Mouse (Mus musculus): ENCODE measurements around the gene 4930404N11Rik.

4930404N11Rik gene

DNA sequence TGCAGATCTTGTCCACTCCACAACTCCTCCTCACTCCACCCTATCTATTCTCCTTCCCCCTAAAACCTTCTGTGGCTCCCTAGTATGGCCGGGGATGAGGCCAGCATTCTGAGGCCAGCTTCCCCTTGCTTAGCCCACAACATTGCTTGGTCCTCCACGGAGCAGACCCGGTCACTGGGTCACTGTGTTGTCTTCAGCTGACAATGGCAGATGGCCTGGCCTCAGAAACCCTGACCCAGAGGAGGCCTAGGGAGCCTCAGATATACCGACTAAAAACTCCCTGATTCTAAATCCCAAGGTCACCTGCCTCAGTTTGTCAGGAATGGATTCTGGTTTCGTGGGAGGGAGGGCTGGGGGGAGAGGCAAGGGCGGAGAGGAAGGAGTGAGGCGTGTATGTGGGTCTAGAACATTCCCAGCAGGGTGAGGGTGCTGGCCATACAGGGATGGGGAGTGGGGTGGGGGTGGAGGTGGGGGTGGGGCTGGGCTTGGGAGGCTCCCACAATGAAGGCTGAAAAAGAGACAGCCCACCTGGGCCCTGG is 36.7 kb upstream of the 4930404N11Rik start:
- ATAC-seq (ENCODE audit: insufficient number of reproducible peaks, low FRiP score, low TSS enrichment), result no peak

- ATAC-seq (ENCODE audit: insufficient number of reproducible peaks, low FRiP score, low TSS enrichment), result no peak
Observed at GRCm38 (mm10) chr10:81401521-81402226, 36.1 kb upstream of the 4930404N11Rik start.

DNA sequence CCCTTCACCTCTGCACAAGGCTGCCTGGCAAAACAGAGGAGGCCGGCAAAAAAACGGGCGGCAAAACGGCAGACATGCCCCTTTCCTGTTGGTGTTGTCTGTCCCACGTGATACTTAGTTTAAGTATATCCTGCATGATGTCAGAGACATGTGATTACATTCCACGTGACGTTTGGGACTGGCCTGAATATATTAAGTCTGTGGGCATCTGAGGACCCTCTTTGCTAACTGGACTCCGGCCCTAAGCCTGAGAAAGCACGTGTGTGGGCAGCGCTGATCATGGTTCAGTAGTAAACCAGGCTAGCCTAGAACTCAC is 35.5 kb upstream of the 4930404N11Rik start:
- no peak for ATAC-seq (ENCODE audit: insufficient number of reproducible peaks, low FRiP score, low TSS enrichment)

DNA sequence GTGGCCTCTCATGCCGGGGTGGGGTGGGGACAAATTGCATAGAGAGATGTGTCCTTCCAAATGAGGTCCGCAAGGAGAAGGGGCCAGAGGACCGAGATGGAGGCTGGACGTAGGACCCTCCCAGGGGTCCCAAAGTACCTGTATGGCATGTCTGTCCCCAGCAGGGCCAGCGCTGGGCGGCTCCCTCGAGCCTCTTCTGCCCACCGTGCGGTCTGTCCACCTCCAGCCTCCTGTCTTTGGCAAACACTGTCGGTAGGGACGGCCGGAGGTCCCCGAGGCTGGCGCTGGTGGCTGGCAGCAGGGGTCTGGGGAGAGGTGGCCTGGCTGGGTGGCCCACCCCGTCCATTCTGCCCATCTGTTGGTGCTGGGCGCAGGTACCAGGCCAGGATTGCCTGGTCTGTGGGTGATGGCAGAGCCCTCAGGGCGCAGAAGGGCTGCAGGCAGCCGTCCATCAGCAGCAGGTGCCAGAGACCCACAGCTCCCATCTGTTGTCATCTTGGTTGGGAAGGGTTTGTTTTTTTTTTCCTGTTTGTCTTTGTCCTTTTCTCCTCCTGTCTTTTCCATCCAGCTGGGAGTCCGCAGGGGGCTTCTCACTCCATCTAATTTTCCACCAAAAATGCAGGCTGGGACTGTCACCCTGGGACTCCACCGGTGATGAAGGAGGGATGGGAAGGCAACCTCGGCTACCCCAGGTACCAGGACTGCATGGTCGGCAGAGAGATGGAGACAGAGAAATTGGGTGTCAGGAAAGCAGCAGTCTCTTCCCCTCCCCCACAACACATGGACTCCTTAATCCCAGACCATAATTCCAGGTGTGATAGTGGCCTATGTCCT is 35.0 kb upstream of the 4930404N11Rik start:
- peak; percentile 57; the same call in 1 of the 2 replicates for ATAC-seq (ENCODE audit: insufficient number of reproducible peaks, low FRiP score, low TSS enrichment)

- ATAC-seq (ENCODE audit: insufficient number of reproducible peaks, low FRiP score, low TSS enrichment), result no peak
Observed at GRCm38 (mm10) chr10:81399798-81400308, 34.2 kb upstream of the 4930404N11Rik start.

DNA sequence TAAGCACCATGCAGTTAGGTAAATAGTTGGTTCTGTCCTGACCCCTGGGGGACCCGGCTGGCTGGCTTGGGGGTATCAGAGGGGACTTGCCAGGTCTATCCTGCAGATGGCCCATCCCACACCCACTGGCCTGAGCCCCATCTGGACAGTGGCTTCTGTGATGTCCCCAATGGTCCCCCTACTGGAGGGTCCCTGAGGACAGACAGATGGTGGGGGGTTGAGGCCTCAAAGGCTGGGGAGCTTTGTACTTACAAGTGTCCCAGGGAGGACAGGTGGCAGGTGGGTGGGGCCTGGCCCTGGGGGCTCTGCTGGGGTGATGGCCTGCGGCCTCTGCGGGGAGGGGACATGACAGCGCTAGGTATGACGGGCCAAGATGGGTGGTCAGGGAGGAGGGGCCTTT is 33.7 kb upstream of the 4930404N11Rik start:
- ATAC-seq (ENCODE audit: insufficient number of reproducible peaks, low FRiP score, low TSS enrichment), result no peak

DNA sequence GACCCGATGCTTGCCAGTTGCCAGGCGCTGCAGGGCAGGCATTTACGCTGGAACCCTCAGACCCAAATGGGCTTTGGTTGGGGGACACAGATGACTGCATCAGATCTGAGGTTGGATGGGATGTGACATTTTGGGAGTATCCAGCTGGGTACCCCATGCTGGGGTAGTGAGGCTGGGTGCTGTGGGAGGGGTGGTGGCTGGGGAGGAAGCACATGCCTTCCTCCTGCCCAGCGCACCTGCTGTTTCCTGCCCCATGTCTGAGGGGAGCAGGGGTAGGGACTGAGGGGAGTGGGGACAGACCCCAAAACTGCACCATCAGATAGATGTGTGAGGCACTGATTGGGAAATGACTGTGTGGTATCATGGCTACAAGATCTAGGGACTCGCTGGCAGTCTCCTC is 31.1 kb upstream of the 4930404N11Rik start:
- no peak for ATAC-seq (ENCODE audit: insufficient number of reproducible peaks, low FRiP score, low TSS enrichment)

GRCm38 (mm10) chr10:81395865-81396264 is 30.2 kb upstream of the 4930404N11Rik start:
- ATAC-seq (ENCODE audit: insufficient number of reproducible peaks, low FRiP score, low TSS enrichment), result no peak

DNA sequence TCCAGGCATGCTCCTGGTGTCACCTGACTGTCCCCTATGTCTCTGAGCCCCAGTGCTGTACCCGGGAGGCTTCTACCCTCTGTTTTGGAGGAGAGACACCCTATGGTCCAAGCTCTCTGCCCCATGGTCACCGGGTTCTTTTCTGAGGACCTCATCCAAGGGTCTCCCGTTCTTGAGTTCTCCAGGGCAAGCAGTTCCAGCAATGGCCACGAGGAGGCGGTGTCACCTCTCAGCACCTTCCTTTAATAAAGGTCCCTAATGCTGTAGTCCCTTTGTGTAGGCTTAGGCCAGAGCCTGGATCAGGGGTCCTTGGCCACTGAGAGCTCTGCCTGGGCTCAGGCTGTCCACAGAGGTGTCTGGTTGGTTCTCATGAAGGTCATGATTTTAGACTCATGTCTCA is 29.5 kb upstream of the 4930404N11Rik start:
- no peak for ATAC-seq (ENCODE audit: insufficient number of reproducible peaks, low FRiP score, low TSS enrichment)

DNA sequence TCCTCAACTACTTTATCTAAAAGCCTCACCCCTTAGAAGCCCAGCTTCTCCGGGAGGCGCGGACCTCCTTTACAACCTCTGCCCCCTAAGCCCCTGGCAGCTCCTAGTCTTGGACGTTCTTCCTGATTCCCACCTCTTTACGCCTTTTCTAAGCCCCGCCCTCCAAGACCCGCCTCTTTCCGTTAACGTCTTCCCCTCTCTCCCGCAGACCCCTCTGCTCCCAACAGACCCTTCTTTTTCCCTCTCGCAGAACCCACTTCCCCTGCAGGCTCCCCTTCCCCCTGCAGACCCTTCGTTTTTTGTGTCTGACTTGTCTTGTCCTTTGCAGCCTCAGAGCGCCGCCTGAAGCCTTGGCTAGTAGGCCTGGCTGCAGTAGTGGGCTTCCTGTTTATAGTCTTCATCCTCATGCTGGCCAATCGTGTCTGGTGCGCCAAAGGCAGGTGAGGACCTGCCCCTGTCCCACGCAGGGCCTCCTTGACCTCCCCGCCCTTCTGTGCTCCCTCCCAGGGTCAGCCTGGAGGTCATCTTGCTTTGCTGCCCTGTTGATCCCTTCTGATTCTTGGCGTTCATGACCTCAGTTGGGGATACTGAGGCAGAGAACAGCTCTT is 27.9 kb upstream of the 4930404N11Rik start:
- no peak for ATAC-seq (ENCODE audit: insufficient number of reproducible peaks, low FRiP score, low TSS enrichment)

DNA sequence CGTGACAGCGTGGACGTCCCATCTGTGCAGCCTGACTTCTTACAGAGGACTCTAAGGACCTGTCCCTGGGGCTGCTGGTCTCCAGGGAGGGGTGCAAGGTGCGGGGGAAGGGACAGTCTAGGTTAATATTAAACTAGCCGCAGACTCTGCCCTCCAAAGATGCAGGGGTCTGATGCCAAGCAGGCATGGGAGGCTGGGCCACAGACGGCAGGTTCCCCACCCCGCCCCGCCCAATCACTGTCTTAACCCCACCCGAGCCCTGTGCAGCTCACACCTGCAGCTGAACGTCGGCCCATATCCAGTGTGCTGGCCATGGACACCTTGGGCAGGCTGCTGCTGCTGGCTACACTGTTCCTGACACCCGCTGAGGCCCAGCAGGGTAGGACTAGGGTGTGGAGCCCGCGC is 27.2 kb upstream of the 4930404N11Rik start, which contains the start of gene Smim24:
Gene Smim24, plus strand, starts transcription at position 271 of the 405 bp plus-strand sequence.
- no peak for ATAC-seq (ENCODE audit: insufficient number of reproducible peaks, low FRiP score, low TSS enrichment)

DNA sequence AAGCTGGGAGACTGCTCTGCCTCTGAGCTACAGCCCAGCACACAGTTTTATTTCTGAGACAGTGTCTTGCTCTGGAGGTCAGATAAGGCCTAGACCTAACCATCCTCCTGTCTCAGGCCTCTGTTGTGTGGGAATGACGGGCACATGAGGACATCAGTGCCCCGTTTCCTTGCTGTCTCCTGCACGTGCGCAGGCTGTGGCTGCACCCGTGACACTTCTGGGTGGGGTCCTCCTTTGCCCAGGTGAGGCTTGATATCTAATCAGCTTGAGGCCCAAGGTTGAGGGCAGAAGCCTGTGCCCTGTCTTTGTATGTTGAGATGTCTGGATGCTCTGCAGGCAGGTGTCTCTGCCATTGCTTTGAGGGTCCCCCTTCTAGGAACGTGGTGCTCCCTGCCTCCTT is 26.7 kb upstream of the 4930404N11Rik start:
- ATAC-seq (ENCODE audit: insufficient number of reproducible peaks, low FRiP score, low TSS enrichment), result no peak

- ATAC-seq (ENCODE audit: insufficient number of reproducible peaks, low FRiP score, low TSS enrichment), result no peak
Observed at GRCm38 (mm10) chr10:81390678-81390965, 25.0 kb upstream of the 4930404N11Rik start.

DNA sequence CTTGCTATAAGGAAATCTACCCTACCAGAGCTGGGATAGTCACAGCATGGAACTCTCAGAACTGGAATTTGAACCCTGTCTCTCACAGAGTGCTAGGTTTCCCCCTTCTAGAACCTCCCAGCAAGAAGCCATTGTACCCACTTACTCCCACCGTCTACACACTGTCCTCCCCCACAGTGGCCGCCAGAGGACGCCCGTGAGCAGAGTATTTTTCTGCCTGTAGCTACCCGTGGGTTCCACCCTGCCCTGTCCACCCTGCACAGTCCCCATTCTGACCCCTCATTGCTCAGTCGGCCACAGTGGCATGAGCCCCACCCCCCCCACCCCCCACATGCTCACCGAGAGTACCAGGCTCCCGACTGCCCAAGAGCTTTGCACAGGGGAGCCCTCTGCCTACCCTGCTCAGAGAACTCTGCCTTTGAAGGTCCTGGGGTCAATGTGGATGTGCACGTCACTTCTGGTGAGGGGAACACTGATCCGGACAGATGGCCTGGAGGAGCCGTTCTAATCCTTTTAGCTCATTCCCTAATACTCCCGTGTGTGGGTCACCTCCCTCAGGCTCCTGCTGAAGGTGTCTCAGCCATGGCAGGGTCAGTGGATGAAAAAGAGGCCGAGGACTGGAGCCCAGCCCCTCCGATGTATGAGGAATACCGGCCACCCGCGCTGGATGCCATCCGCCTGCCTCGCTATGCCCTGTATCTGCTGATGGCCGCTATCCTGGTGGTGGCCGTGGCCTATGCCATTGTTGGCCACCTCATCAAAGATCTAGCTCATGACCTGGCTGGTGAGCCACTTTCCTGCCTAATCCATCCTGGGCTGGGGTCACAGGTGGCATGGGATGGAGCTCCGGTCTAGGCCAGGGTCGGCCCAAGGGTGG is 24.4 kb upstream of the 4930404N11Rik start:
- ATAC-seq (ENCODE audit: insufficient number of reproducible peaks, low FRiP score, low TSS enrichment), result no peak

- no peak for ATAC-seq (ENCODE audit: insufficient number of reproducible peaks, low FRiP score, low TSS enrichment)
Observed at GRCm38 (mm10) chr10:81389373-81389772, 23.8 kb upstream of the 4930404N11Rik start.

- no peak for ATAC-seq (ENCODE audit: insufficient number of reproducible peaks, low FRiP score, low TSS enrichment)
Observed at GRCm38 (mm10) chr10:81388505-81389055, 23.0 kb upstream of the 4930404N11Rik start, which contains the start of gene Gm48552. Gene Gm48552 (plus strand): TSS chr10:81389005.

- ATAC-seq (ENCODE audit: insufficient number of reproducible peaks, low FRiP score, low TSS enrichment), result no peak
Observed at GRCm38 (mm10) chr10:81387716-81388115, 22.1 kb upstream of the 4930404N11Rik start.

DNA sequence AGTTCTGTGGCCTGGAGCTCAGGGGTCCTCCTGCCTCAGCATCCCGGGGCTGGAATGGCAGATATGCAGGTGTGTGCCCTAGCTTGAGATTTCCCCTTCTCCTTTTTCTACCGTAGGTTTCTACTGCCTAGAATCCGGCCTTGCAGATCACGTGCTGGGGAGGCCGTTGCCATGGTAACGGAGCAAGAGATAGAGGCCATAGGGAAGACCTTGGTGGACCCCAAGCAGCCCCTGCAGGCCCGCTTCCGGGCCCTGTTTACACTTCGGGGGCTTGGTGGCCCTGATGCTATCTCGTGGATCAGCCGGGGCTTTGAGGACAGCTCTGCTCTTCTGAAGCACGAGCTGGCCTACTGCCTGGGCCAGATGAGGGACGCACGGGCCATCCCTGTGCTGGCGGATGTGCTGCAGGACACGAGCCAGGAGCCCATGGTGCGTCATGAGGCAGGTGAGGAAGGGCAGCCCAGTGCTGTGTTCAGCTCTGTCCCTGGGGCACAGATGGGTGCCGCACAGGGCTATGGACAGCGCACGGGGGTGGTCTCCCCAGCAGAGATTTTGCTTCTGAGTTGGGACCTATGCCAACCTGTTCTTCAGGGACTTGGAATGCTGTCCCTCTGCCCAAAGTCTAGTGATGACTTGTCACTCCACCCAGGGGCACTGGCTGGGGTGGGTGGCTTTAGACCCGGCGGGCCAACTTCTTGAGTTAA is 20.1 kb upstream of the 4930404N11Rik start:
- ATAC-seq (ENCODE audit: insufficient number of reproducible peaks, low FRiP score, low TSS enrichment), result no peak

- no peak for ATAC-seq (ENCODE audit: insufficient number of reproducible peaks, low FRiP score, low TSS enrichment)
Observed at GRCm38 (mm10) chr10:81384605-81384982, 19.0 kb upstream of the 4930404N11Rik start.

All from cerebellum, adult (tissue).